Mouse (Mus musculus): ENCODE measurements at regions not wholly inside any gene's neighbourhood (a gene's known extent, or its start where the extent isn't known, plus 50 kb on each side); places are given as distances from the start of the nearest gene placed in this dataset.
A peak's percentile ranks its signal among the peaks of the same experiment; 100 is the strongest.

DNA sequence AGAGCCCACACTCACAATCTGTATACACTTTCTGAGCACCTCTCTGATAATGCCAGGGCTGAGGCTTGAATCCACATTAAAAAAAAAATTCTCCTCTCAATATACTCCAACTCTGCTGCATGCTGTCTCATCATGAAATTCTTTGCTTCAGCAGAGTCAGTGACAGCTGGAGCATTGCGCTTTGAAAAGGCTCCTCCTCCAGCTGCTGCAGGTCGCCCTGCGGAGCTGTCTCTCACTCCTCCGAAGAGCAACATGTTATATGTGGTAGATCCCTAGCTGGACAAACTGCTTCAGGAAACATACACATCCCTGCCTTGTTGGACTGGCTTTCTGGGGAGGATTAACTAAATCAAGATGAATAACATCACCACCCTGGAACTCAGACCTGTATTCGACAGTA is 984.5 kb downstream of the Adgrl2 start:
- H3K27ac ChIP-seq (replicated peaks): no peak overlapping the region
- peaks cover 9% of the 10 kb centered on the region for H3K4me1 ChIP-seq
- no peaks in the 10 kb centered on the region for H3K27me3 ChIP-seq (replicated peaks)
- 46% methylated on average over 5 of the region's 5 CpGs for WGBS
- H3K9ac ChIP-seq: no peak overlapping the region
- no peaks in the 10 kb centered on the region for H3K36me3 ChIP-seq
- ATAC-seq (ENCODE audit: extremely low read depth, insufficient number of reproducible peaks, low FRiP score, low TSS enrichment): no peak
- H3K4me2 ChIP-seq: 0 out of 2 replicates have a peak overlapping the region, but pooled peaks have one; percentile 2
- H3K9me3 ChIP-seq: no peaks in the 10 kb centered on the region
- no peak overlapping the region for H3K4me3 ChIP-seq

DNA sequence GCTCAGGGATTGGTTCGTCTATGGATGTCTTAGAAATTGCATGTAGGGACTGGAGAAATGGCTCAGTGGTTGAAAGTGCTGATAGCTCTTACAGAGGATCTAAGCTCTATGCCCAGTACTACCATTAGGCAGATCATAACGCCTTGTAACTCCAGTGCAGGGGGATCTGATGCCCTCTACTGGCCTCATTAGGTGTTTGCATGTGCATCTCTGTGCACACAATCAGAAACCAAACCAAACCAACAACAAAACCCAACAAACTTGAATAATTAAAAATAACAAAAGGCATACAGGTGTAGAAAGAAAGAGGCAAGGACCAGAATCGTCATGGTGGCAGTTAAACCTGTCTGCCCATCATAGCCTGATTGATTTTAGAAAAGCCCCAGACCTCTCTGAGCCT is 986.3 kb downstream of the Adgrl2 start:
- Histone ChIP-seq H3K27ac (replicated peaks) (no peak overlapping the region), H3K4me3 (no peak overlapping the region), H3K9ac (no peak overlapping the region), H3K9me3 (no peaks in the 10 kb centered on the region), H3K36me3 (no peaks in the 10 kb centered on the region), H3K27me3 (replicated peaks) (no peaks in the 10 kb centered on the region), H3K4me2 (no peak overlapping the region), H3K4me1 (peaks cover 9% of the 10 kb centered on the region)
- no peak for ATAC-seq (ENCODE audit: extremely low read depth, insufficient number of reproducible peaks, low FRiP score, low TSS enrichment)
- 54% methylated on average over 3 of the region's 3 CpGs for WGBS

DNA sequence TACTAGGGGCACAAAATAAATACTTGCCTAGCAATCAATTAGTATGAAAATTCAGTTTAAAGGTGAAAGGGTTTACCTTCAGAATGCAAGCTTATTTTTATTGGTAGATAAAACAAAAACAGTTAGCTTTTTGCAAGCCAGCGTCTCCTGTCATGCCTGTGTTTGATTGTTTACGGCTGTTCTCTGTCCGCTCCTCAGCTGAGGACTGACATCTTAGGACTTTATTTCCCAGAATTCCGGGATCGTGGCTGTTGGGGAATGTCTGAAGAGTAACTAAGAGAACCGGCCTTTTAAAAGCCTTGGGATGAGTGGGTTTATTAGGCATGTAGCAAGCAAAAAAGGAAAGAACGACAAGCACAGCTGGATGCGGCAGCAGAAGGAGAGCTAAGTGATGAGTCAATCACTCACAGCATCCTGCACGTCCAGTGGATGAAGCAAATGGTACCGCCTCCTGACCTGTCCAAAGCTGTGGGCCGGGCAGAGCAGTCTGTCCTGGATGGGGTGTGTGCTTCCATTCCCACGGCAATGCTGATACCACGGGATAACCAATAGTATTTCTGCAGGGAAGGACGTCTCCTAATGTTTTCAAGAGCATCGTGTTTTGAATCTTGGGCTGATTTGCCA is 990.9 kb downstream of the Adgrl2 start:
- Histone ChIP-seq H3K27ac (replicated peaks) (no peak overlapping the region), H3K36me3 (no peaks in the 10 kb centered on the region), H3K27me3 (replicated peaks) (no peaks in the 10 kb centered on the region), H3K4me2 (no peak overlapping the region), H3K9ac (no peak overlapping the region), H3K4me3 (no peak overlapping the region), H3K9me3 (no peaks in the 10 kb centered on the region), H3K4me1 (peaks cover 3% of the 10 kb centered on the region; the same call in 1 of the 2 replicates)
- no peak for ATAC-seq (ENCODE audit: extremely low read depth, insufficient number of reproducible peaks, low FRiP score, low TSS enrichment)
- 61% methylated on average over 15 of the region's 15 CpGs for WGBS

DNA sequence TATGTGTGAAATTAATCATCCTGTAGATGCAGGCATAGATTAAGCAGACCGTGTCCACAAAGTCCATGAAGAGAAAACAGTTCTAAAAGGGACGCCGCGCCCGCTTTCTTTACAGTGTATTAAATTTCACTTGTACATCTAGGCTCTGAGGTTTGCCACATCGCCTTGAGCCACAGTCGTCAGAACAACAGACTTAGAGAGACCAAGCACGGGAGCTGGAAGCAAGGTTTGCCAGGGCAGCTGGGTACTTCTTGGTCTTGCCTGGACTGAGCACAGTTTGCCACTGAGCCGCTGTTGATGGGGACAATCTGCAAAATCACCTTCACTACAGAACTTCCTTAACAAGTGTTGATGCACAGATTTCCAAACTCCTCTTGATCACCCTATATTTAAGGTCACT is 998.6 kb downstream of the Adgrl2 start:
- 80% methylated on average over 9 of the region's 9 CpGs for WGBS
- Histone ChIP-seq H3K9ac (no peak overlapping the region), H3K4me2 (no peak overlapping the region), H3K4me1 (peaks cover 5% of the 10 kb centered on the region; the same call in 1 of the 2 replicates), H3K36me3 (no peaks in the 10 kb centered on the region), H3K27me3 (replicated peaks) (no peaks in the 10 kb centered on the region), H3K4me3 (no peak overlapping the region), H3K27ac (replicated peaks) (no peak overlapping the region), H3K9me3 (no peaks in the 10 kb centered on the region)
- no peak for ATAC-seq (ENCODE audit: extremely low read depth, insufficient number of reproducible peaks, low FRiP score, low TSS enrichment)

- ATAC-seq (ENCODE audit: extremely low read depth, insufficient number of reproducible peaks, low FRiP score, low TSS enrichment): no peak
- Histone ChIP-seq H3K4me1 (peaks cover 5% of the 10 kb centered on the region; the same call in 1 of the 2 replicates), H3K27ac (replicated peaks) (no peak overlapping the region), H3K4me2 (peak overlapping the region; percentile 49), H3K9ac (no peak overlapping the region), H3K36me3 (no peaks in the 10 kb centered on the region), H3K9me3 (no peaks in the 10 kb centered on the region), H3K27me3 (replicated peaks) (no peaks in the 10 kb centered on the region), H3K4me3 (0 out of 2 replicates have a peak overlapping the region, but pooled peaks have one; percentile 13)
- 49% methylated on average over 10 of the region's 10 CpGs for WGBS
These were observed 999.5 kb downstream of the Adgrl2 start for GRCm38 (mm10) chr3:147990831-147991230.

DNA sequence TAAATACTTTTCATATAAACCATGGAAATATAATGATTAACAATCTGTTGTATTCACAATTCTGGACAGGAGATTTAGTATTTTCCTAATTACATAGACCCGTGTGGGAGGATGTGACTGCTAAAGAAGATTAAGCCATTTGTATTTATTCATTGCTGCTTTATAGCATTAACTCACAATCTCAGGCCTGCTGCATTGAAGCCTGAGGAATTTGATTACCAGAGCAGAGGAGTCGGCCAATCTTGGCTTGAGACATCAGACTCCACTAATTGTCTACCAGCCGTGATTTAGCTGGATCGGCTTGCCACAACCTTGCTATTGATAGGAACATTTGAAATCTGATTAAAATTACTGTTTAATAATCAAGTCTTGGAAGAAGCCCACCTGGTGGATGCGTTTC is 1007.5 kb downstream of the Adgrl2 start:
- 72% methylated on average over 5 of the region's 5 CpGs for WGBS
- no peaks in the 10 kb centered on the region for H3K9me3 ChIP-seq

DNA sequence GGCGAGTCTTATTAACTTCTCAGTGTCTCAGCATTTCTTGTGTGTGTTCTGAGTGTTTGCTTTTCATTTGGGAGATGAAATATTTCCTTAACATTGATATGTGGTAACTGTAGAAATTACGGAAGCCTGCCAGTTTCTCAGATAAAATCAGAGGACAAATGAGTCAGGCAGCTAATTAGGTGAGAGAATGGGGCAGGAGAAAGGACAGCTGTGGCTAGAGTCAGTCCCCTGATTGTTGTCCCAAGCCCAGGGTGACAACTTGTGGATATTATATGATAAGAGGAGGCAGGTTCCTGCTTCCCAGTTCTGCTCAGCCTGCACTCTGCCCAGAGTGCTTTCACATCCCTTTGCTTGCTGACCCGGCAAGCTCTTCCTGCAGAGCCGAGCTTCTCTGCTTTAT is 1008.7 kb downstream of the Adgrl2 start:
- 38% methylated on average over 4 of the region's 4 CpGs for WGBS
- H3K4me2 ChIP-seq: no peak overlapping the region
- peaks cover 4% of the 10 kb centered on the region; the same call in 1 of the 2 replicates for H3K4me1 ChIP-seq
- no peak overlapping the region for H3K9ac ChIP-seq
- ATAC-seq (ENCODE audit: extremely low read depth, insufficient number of reproducible peaks, low FRiP score, low TSS enrichment): no peak
- H3K9me3 ChIP-seq: no peaks in the 10 kb centered on the region
- no peaks in the 10 kb centered on the region for H3K36me3 ChIP-seq
- H3K4me3 ChIP-seq: no peak overlapping the region
- H3K27ac ChIP-seq (replicated peaks): no peak overlapping the region
- H3K27me3 ChIP-seq (replicated peaks): no peaks in the 10 kb centered on the region

More for the DNA sequence above, 1007.5 kb downstream of the Adgrl2 start:
- Histone ChIP-seq H3K4me3 (no peak overlapping the region), H3K27ac (replicated peaks) (no peak overlapping the region), H3K27me3 (replicated peaks) (no peaks in the 10 kb centered on the region), H3K4me2 (no peak overlapping the region), H3K4me1 (peaks cover 4% of the 10 kb centered on the region; the same call in 1 of the 2 replicates), H3K9ac (no peak overlapping the region), H3K36me3 (no peaks in the 10 kb centered on the region)
- ATAC-seq (ENCODE audit: extremely low read depth, insufficient number of reproducible peaks, low FRiP score, low TSS enrichment): no peak

DNA sequence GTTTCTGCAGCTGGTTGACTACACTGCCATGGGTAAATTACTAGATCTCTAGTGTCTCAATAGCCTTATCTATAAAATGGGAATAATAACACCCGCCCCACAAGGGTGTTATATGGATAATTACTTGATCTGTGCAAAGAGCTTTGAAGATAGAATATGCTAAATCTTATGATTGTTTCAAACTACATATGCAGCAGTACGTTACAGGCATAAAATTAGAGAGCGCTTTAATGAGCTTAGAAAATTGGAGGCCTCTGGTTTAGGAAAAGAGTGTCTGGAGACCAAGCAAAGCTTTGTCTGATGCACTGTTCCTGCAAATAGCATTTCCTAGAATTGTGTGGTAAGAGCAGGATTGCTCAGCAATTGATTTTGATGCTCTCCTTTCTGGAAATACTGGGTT is 1013.8 kb downstream of the Adgrl2 start:
- no peaks in the 10 kb centered on the region for H3K27me3 ChIP-seq (replicated peaks)
- WGBS: 83% methylated on average over 3 of the region's 3 CpGs
- no peaks in the 10 kb centered on the region for H3K9me3 ChIP-seq
- no peak overlapping the region for H3K4me2 ChIP-seq
- no peak overlapping the region for H3K9ac ChIP-seq
- H3K4me1 ChIP-seq: peaks cover 3% of the 10 kb centered on the region; the same call in 1 of the 2 replicates
- ATAC-seq (ENCODE audit: extremely low read depth, insufficient number of reproducible peaks, low FRiP score, low TSS enrichment): no peak
- no peaks in the 10 kb centered on the region for H3K36me3 ChIP-seq
- no peak overlapping the region for H3K4me3 ChIP-seq
- no peak overlapping the region for H3K27ac ChIP-seq (replicated peaks)

DNA sequence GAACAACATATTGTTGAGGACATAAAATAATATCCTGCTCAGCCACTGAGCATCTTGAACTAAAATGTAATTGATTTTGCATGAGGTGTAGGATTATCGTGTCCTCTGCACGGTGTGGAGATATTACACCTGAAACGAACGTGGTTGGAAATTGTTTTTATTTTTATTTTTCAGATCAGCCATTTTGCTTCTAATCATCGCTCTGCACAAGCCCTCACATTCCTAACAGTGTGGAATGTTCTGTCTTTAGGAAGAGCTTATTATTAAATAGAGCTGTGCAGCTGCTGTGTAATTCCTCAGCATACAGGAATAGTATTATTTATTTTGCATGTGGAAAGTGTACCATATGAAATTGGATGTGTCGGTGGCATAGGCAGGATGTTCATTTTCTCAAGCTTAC is 1014.3 kb downstream of the Adgrl2 start:
- H3K36me3 ChIP-seq: no peaks in the 10 kb centered on the region
- ATAC-seq (ENCODE audit: extremely low read depth, insufficient number of reproducible peaks, low FRiP score, low TSS enrichment): no peak
- 80% methylated on average over 6 of the region's 6 CpGs for WGBS
- 0 out of 2 replicates have a peak, but pooled peaks cover 3% of the 10 kb centered on the region for H3K4me1 ChIP-seq
- H3K9ac ChIP-seq: no peak overlapping the region
- H3K4me2 ChIP-seq: no peak overlapping the region
- no peaks in the 10 kb centered on the region for H3K9me3 ChIP-seq
- H3K27me3 ChIP-seq (replicated peaks): no peaks in the 10 kb centered on the region
- H3K27ac ChIP-seq (replicated peaks): no peak overlapping the region
- H3K4me3 ChIP-seq: no peak overlapping the region

DNA sequence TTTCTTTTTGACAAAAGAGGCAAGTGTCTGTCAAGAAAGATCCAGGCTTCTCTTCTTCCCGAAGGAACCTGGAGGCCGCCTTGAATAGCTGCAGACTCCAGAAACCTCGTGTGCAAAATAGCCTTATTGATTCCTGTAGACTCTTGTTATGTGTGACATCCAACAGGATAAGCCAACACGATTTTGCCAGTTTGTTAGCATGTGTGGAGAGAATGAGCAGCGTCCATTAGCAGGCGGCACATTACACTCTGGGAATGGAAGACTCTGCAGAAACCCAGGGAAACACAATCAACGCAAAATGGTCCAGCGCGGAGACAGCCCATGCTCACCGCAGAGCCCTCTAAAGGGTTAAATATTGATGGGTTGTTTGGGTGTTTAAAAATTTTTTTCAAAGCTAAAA is 1014.9 kb downstream of the Adgrl2 start:
- H3K9me3 ChIP-seq: no peaks in the 10 kb centered on the region
- H3K9ac ChIP-seq: no peak overlapping the region
- H3K27ac ChIP-seq (replicated peaks): no peak overlapping the region
- no peak overlapping the region for H3K4me3 ChIP-seq
- no peak for ATAC-seq (ENCODE audit: extremely low read depth, insufficient number of reproducible peaks, low FRiP score, low TSS enrichment)
- H3K36me3 ChIP-seq: no peaks in the 10 kb centered on the region
- WGBS: 80% methylated on average over 10 of the region's 10 CpGs
- 0 out of 2 replicates have a peak, but pooled peaks cover 3% of the 10 kb centered on the region for H3K4me1 ChIP-seq
- H3K4me2 ChIP-seq: no peak overlapping the region
- H3K27me3 ChIP-seq (replicated peaks): no peaks in the 10 kb centered on the region

GRCm38 (mm10) chr3:147974515-147974914 is 1015.8 kb downstream of the Adgrl2 start:
- no peak overlapping the region for H3K4me3 ChIP-seq
- H3K9me3 ChIP-seq: no peaks in the 10 kb centered on the region
- 0 out of 2 replicates have a peak, but pooled peaks cover 3% of the 10 kb centered on the region for H3K4me1 ChIP-seq
- no peak for ATAC-seq (ENCODE audit: extremely low read depth, insufficient number of reproducible peaks, low FRiP score, low TSS enrichment)
- no peaks in the 10 kb centered on the region for H3K36me3 ChIP-seq
- no peak overlapping the region for H3K9ac ChIP-seq
- 84% methylated on average over 8 of the region's 8 CpGs for WGBS
- H3K27me3 ChIP-seq (replicated peaks): no peaks in the 10 kb centered on the region
- H3K4me2 ChIP-seq: no peak overlapping the region
- H3K27ac ChIP-seq (replicated peaks): no peak overlapping the region

DNA sequence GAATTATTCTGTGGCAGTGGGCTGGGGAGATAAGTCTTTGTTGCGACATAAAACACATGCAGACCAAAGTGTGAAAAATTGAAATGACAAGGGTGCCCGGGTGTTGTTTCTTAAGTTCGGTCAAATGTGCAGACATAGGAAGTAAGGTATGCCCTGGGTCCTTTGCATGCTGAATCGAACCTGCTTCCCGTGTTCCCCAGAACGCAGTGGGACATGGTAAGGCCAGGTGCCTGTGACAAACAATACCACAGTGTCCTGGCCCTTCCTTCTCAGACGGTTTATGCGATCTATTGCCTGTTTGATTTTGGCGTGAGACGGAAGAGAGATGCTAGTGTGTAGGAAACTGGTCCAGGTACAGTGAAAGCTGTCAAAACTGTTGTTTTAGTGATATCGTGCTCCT is 1022.1 kb downstream of the Adgrl2 start:
- H3K4me1 ChIP-seq: peaks cover 14% of the 10 kb centered on the region
- H3K9ac ChIP-seq: no peak overlapping the region
- H3K9me3 ChIP-seq: no peaks in the 10 kb centered on the region
- no peak for ATAC-seq (ENCODE audit: extremely low read depth, insufficient number of reproducible peaks, low FRiP score, low TSS enrichment)
- H3K27ac ChIP-seq (replicated peaks): no peak overlapping the region
- no peak overlapping the region for H3K4me3 ChIP-seq
- no peak overlapping the region for H3K4me2 ChIP-seq
- no peaks in the 10 kb centered on the region for H3K27me3 ChIP-seq (replicated peaks)
- WGBS: 76% methylated on average over 11 of the region's 11 CpGs
- no peaks in the 10 kb centered on the region for H3K36me3 ChIP-seq

Measured in heart, embryonic 13.5 days (tissue).